Mouse (Mus musculus): ENCODE results near the gene Chmp1a.

GRCm38 (mm10) chr8:123250940-123251339, 38.4 kb upstream of the Chmp1a start:
- no peak for TF ChIP-seq POLR2AphosphoS2 (IDR thresholded peaks at IDR 0.05; ENCODE audit: insufficient read length, low read depth)
- TF ChIP-seq POLR2A (IDR thresholded peaks at IDR 0.05; ENCODE audit: insufficient read length, low read depth): no peak
- no peak for TF ChIP-seq MYOD1 (IDR thresholded peaks at IDR 0.05; ENCODE audit: control insufficient read depth in 1 of 3, insufficient read length in 2 of 3, low read depth in 2 of 3)
- TF ChIP-seq CEBPB (IDR thresholded peaks at IDR 0.05; ENCODE audit: insufficient read depth, poor library complexity, severe bottlenecking): no peak
- TF ChIP-seq USF1 (IDR thresholded peaks at IDR 0.05; ENCODE audit: low read depth): no peak
- no peak for TF ChIP-seq E2F4 (IDR thresholded peaks at IDR 0.05; ENCODE audit: insufficient read depth)
- TF ChIP-seq MAX (IDR thresholded peaks at IDR 0.05; ENCODE audit: low read depth): no peak
- no peak for TF ChIP-seq MYOG (IDR thresholded peaks at IDR 0.05; ENCODE audit: control insufficient read depth in 1 of 3, insufficient read depth in 1 of 3, insufficient read length in 2 of 3, low read depth in 2 of 3)
- no peak for TF ChIP-seq TCF12 (IDR thresholded peaks at IDR 0.05; ENCODE audit: insufficient read depth, poor library complexity, severe bottlenecking)

Measured in myocyte (in vitro differentiated cells).